In genomic region chr11:4705178-4705577, GRCm38 (mm10) we compare ENCODE assay signal across 8 mouse cellular contexts. TPM values are rescaled to one million over a fixed set of nuclear protein-coding genes. Genes with fewer than 3 reads are reported as not detected.
DNase-seq lines count a peak whose midpoint lies in the region; ATAC-seq and TF ChIP-seq lines count a peak whose summit lies in the region.

No protein-coding gene starts in this region.

- no peak for ATAC-seq in liver, embryonic 12.5 days

- no peak for DNase-seq in gastrocnemius, adult 2 months
- DNase-seq in gastrocnemius, postnatal 36 days: no peak
- DNase-seq in thymus, adult 2 months: no peak
- no peak for DNase-seq in thymus, postnatal 25 days
- DNase-seq in frontal cortex, postnatal 14 days (ENCODE audit: low spot score in 2 of 2): no peak
- DNase-seq in spleen, adult 12 weeks (ENCODE audit: low spot score): no peak
- DNase-seq in layer of hippocampus, adult 11-12 months (ENCODE audit: low spot score): no peak

- H3K27ac ChIP-seq in gastrocnemius, adult 2 months: peak overlapping the region; percentile 96
- H3K27ac ChIP-seq in thymus, adult 2 months (ENCODE audit: control insufficient read depth, insufficient read depth, low read length): peak overlapping the region; percentile 34; the same call in 1 of the 2 replicates
- H3K27ac ChIP-seq in liver, embryonic 12.5 days: peak overlapping the region; percentile 69

- peak overlapping the region; percentile 74 for H3K4me2 ChIP-seq in liver, embryonic 12.5 days

- no peaks in the 10 kb centered on the region for H3K27me3 ChIP-seq in thymus, adult 2 months (ENCODE audit: control insufficient read depth, insufficient read depth, low read length)
- H3K27me3 ChIP-seq in liver, embryonic 12.5 days (replicated peaks): no peaks in the 10 kb centered on the region

- TF ChIP-seq POLR2A in thymus, adult 2 months (IDR thresholded peaks at IDR 0.05; ENCODE audit: control insufficient read depth, extremely low read depth, insufficient read depth, low read length, poor library complexity): no peak

- H3K4me1 ChIP-seq in thymus, adult 2 months (replicated peaks; ENCODE audit: control insufficient read depth, insufficient read depth, low read length): peaks cover 7% of the 10 kb centered on the region
- peaks cover 31% of the 10 kb centered on the region for H3K4me1 ChIP-seq in liver, embryonic 12.5 days

- TF ChIP-seq CTCF in gastrocnemius, adult 2 months (IDR thresholded peaks at IDR 0.05): no peak
- TF ChIP-seq CTCF in thymus, adult 2 months (IDR thresholded peaks at IDR 0.05; ENCODE audit: borderline replicate concordance, control insufficient read depth, extremely low read depth, insufficient read depth, low read length, poor library complexity): no peak

- intact Hi-C loops in gastrocnemius, adult 2 months (cut with DNase I): loop anchor here (5.0 kb wide), 1 partner anchor 67 kb away; no protein-coding TSS in a partner anchor
- intact Hi-C loops in gastrocnemius, postnatal 36 days (cut with DNase I): no loop called here

- H3K9ac ChIP-seq in liver, embryonic 12.5 days: peak overlapping the region; percentile 78

- WGBS in thymus, adult 2 months: 18% methylated on average over 4 of the region's 4 CpGs
- 13% methylated on average over 4 of the region's 4 CpGs for WGBS in liver, embryonic 12.5 days (ENCODE audit: insufficient replicate concordance)

- H3K4me3 ChIP-seq in gastrocnemius, adult 2 months: peak overlapping the region; percentile 97
- H3K4me3 ChIP-seq in thymus, adult 2 months (ENCODE audit: control insufficient read depth, insufficient read depth, low read length): peak overlapping the region; percentile 59
- H3K4me3 ChIP-seq in liver, embryonic 12.5 days: peak overlapping the region; percentile 79

- peaks cover 8% of the 10 kb centered on the region; the same call in 1 of the 2 replicates for H3K36me3 ChIP-seq in thymus, adult 2 months (ENCODE audit: control insufficient read depth, insufficient read depth, low read length)
- H3K36me3 ChIP-seq in liver, embryonic 12.5 days: peaks cover 27% of the 10 kb centered on the region

- no peaks in the 10 kb centered on the region for H3K9me3 ChIP-seq in liver, embryonic 12.5 days (replicated peaks)

RNA-seq across cellular contexts. Expression of gene Zmat5, which starts 0.7 kb away (rescaled TPM):
- total RNA-seq in gastrocnemius, adult 2 months (2021): 10 to 100 TPM; 23.3 to 28.5 TPM
- 10 to 100 TPM; 20.7 to 22.9 TPM for total RNA-seq in gastrocnemius, postnatal 36 days (2021)
- polyA plus RNA-seq in thymus, adult 2 months (2012; rRNA removed): 66.0 and 73.8 TPM in 2 replicates
- polyA plus RNA-seq in liver, embryonic 12.5 days (2016; fragmentation: Nextera tagmentation; extraction: Ambion mirVana): 33.4 and 33.8 TPM in 2 replicates

RNA-seq across cellular contexts. Expression of gene Uqcr10, which starts 1.0 kb away (rescaled TPM):
- 1,000 to 10,000 TPM in 1 of 2 experiments, 100 to 1,000 TPM in 1; 837 to 1,167 TPM for total RNA-seq in gastrocnemius, adult 2 months (2021)
- total RNA-seq in gastrocnemius, postnatal 36 days (2021): 1,000 to 10,000 TPM in 1 of 2 experiments, 100 to 1,000 TPM in 1; 914 to 1,010 TPM
- 662 and 850 TPM in 2 replicates for polyA plus RNA-seq in thymus, adult 2 months (2012; rRNA removed)
- 698 and 713 TPM in 2 replicates for polyA plus RNA-seq in liver, embryonic 12.5 days (2016; fragmentation: Nextera tagmentation; extraction: Ambion mirVana)

RNA-seq across cellular contexts. Expression of gene Cabp7, which starts 41.4 kb away (rescaled TPM):
- total RNA-seq in gastrocnemius, adult 2 months (2021): under 1 TPM; 0.17 to 0.18 TPM
- under 1 TPM; 0.33 to 0.74 TPM for total RNA-seq in gastrocnemius, postnatal 36 days (2021)
- polyA plus RNA-seq in thymus, adult 2 months (2012; rRNA removed): 0.11 and 0.19 TPM in 2 replicates
- polyA plus RNA-seq in liver, embryonic 12.5 days (2016; fragmentation: Nextera tagmentation; extraction: Ambion mirVana): 0.05 and 0.06 TPM in 2 replicates

Comparison
In these comparisons a context has a peak if more than half of its experiments do, and no peak if none do; other contexts are left out.
1. H3K27ac ChIP-seq: peak in every context shown above with its lines; median percentile 96 in gastrocnemius, adult 2 months; 69 in liver, embryonic 12.5 days; 34 in thymus, adult 2 months.